Mouse (Mus musculus) kidney, embryonic 16.5 days (tissue): ENCODE data around the gene Cog6. TPM values are rescaled to one million over a fixed set of nuclear protein-coding genes. Genes with fewer than 3 reads are reported as not detected.
A peak's percentile ranks its signal among the peaks of the same experiment; 100 is the strongest.
"Not testable (repeated sequence)": the region's sequence is repeated elsewhere in the genome, so short reads cannot be mapped to it uniquely, and the experiment has no call there.

Experiments used
- ATAC-seq: fragments of 200-750 bp; cut with Nextera tagmentation; 2 replicates; pipeline ENCODE4 v1.8.0; 2017; ENCODE audit warnings: moderate TSS enrichment; ENCODE audit not compliant: low FRiP score, low TSS enrichment
- H3K27ac ChIP-seq: fragments of 300-500 bp; sonication (generic); 2 replicates; pipeline ENCODE4 v1.5.1; 2014; ENCODE audit warnings: low read length
- H3K27me3 ChIP-seq: fragments of 300-500 bp; sonication (generic); 2 replicates; pipeline ENCODE4 v1.6.1; 2014; ENCODE audit warnings: low read length, control low read depth, mixed read lengths; ENCODE audit not compliant: insufficient read depth
- H3K36me3 ChIP-seq: fragments of 300-500 bp; sonication (generic); 2 replicates; pipeline ENCODE4 v1.6.1; 2014; ENCODE audit warnings: low read length, control low read depth, mixed read lengths; ENCODE audit not compliant: insufficient read depth
- H3K4me1 ChIP-seq: fragments of 300-500 bp; sonication (generic); 2 replicates; pipeline ENCODE4 v1.6.1; 2014; ENCODE audit warnings: low read length, control low read depth, mixed read lengths; ENCODE audit not compliant: insufficient read depth
- H3K4me2 ChIP-seq: fragments of 300-500 bp; sonication (generic); replicated peaks from 2 replicates; pipeline ENCODE4 v1.6.1; 2014; ENCODE audit warnings: low read depth, low read length
- H3K4me3 ChIP-seq: fragments of 300-500 bp; sonication (generic); 2 replicates; pipeline ENCODE4 v1.5.1; 2014; ENCODE audit warnings: mild to moderate bottlenecking, low read length
- H3K9ac ChIP-seq: fragments of 300-500 bp; sonication (generic); replicated peaks from 2 replicates; pipeline ENCODE4 v1.6.1; 2014; ENCODE audit warnings: low read length
- H3K9me3 ChIP-seq: fragments of 300-500 bp; sonication (generic); 2 replicates; pipeline ENCODE4 v1.6.1; 2016; ENCODE audit warnings: low read length, control low read depth
- WGBS: fragments of 180-500 bp; shearing (Covaris S2); extraction: QIAGEN DNeasy Blood & Tissue Kit; methylation state at CpG from one replicate; pipeline ENCODE4 v1.1.7; 2014; 5-methylcytosine and 5-hydroxymethylcytosine counted together
- polyA plus RNA-seq: library from polyadenylated mRNA; unstranded; fragments of >200 nt; fragmentation: Nextera tagmentation; extraction: Ambion mirVana; gene quantifications from 2 replicates; pipeline ENCODE4 v1.2.1, GENCODE M21; 2015

Cog6 gene
- polyA plus RNA-seq, 1 experiment from 2014 or later: 53.3 TPM

- Histone ChIP-seq H3K9me3 (no peaks in the 10 kb centered on the region), H3K27me3 (no peaks in the 10 kb centered on the region), H3K27ac (no peak overlapping the region), H3K36me3 (peaks cover 23% of the 10 kb centered on the region), H3K9ac (no peak overlapping the region), H3K4me3 (no peak overlapping the region), H3K4me2 (no peak overlapping the region), H3K4me1 (peaks cover 13% of the 10 kb centered on the region)
- WGBS: 72% methylated on average over 3 of the region's 3 CpGs
- ATAC-seq: no peak
These were observed 17.0 kb downstream of the Cog6 start for GRCm38 (mm10) chr3:52999996-53000395.

DNA sequence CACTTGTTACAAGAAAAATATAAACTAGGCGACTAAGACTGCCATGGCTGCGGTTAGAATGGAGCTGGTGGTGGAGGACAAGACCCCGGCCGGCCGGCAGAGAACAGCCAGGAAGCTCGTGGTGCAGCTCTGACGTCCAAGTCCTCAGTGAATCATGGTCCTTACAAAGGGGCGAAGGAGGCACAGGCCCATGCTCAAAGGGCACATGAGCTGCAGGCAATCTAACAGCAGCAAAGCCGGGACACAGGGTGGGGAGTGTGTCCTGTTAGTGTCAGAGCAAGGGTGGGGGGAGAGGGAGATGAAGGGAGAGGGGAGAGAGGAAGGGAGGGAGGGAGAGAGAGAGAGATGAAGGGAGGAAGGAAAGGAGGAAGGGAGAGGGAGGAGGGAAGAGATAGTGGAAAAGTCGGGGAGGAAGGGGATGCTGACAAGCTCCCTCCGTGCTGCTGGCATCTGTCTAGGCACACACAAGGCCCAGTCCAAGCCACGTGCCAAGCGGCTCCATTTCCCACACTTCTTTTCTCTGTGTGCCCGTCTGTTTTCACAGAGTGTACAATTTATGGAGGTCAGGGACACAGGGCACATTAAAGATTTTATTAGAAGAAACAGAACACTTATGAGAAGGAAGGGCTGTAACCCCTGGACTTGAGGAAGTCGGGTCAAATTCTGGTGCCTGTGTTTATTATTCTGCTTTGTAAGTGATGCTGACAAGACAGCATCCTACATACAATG, 17.9 kb downstream of the Cog6 start:
- no peak overlapping the region for H3K4me3 ChIP-seq
- ATAC-seq: 0 out of 2 replicates have a peak, but pooled peaks have one; percentile 55
- no peak overlapping the region for H3K27ac ChIP-seq
- peaks cover 26% of the 10 kb centered on the region for H3K36me3 ChIP-seq
- H3K4me2 ChIP-seq: no peak overlapping the region
- H3K27me3 ChIP-seq: no peaks in the 10 kb centered on the region
- H3K9ac ChIP-seq: no peak overlapping the region
- WGBS: 30% methylated on average over 15 of the region's 15 CpGs
- peaks cover 13% of the 10 kb centered on the region for H3K4me1 ChIP-seq
- no peaks in the 10 kb centered on the region for H3K9me3 ChIP-seq

- peaks cover 13% of the 10 kb centered on the region for H3K4me1 ChIP-seq
- no peak overlapping the region for H3K9ac ChIP-seq
- no peak overlapping the region for H3K4me3 ChIP-seq
- no peak for ATAC-seq
- H3K9me3 ChIP-seq: no peaks in the 10 kb centered on the region
- WGBS: 79% methylated on average over 1 of the region's 1 CpGs
- H3K36me3 ChIP-seq: peaks cover 36% of the 10 kb centered on the region
- no peaks in the 10 kb centered on the region for H3K27me3 ChIP-seq
- H3K4me2 ChIP-seq: no peak overlapping the region
- no peak overlapping the region for H3K27ac ChIP-seq
These were observed 19.7 kb downstream of the Cog6 start for GRCm38 (mm10) chr3:52997381-52997780.

DNA sequence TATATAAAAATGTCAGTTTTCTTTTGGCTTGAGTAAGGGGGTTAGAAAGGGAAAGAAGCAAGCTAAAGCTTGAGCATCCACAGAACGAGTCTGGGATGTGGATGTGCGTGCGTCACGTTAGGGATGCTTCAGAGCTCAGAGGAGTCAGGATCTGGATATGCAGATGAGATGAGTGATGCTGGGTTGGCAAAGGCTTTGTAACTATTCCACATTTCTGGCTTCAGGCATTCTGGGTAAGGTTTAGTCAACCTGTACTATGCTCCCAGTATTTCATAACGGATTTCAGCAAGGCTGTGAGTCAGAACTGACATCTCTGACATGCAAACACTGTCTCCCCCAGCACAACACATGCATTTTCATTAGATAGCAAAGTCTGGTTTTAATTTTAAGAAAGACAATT, 20.4 kb downstream of the Cog6 start:
- Histone ChIP-seq H3K9me3 (no peaks in the 10 kb centered on the region), H3K4me3 (no peak overlapping the region), H3K4me1 (peaks cover 13% of the 10 kb centered on the region), H3K27ac (no peak overlapping the region), H3K36me3 (peaks cover 38% of the 10 kb centered on the region), H3K4me2 (no peak overlapping the region), H3K9ac (no peak overlapping the region), H3K27me3 (no peaks in the 10 kb centered on the region)
- no peak for ATAC-seq
- WGBS: 95% methylated on average over 5 of the region's 5 CpGs

- no peak for ATAC-seq
- Histone ChIP-seq H3K9me3 (no peaks in the 10 kb centered on the region), H3K36me3 (peaks cover 40% of the 10 kb centered on the region), H3K4me1 (peaks cover 10% of the 10 kb centered on the region), H3K9ac (no peak overlapping the region), H3K27ac (no peak overlapping the region), H3K4me3 (no peak overlapping the region), H3K4me2 (no peak overlapping the region), H3K27me3 (no peaks in the 10 kb centered on the region)
- WGBS: 77% methylated on average over 5 of the region's 5 CpGs
These were observed 22.4 kb downstream of the Cog6 start for GRCm38 (mm10) chr3:52994666-52995065.

DNA sequence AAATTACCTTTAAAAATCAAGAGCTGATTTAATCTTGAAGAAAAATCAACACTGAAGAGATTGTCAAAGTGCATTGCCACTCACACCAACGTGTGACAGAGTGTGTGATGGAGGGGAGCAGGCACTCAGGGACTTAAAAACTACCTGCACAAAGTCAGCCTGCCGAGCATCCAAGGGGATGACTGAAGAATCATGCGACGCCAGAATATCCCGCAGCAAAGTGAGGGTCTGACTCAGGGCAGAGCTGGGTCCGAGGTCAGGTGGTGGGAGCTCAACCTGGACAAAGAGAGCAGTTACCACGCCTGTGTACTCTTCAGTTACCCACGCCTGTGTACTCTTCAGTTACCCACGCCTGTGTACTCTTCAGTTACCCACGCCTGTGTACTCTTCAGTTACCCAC, 23.7 kb downstream of the Cog6 start:
- 89% methylated on average over 10 of the region's 10 CpGs for WGBS
- no peak for ATAC-seq
- Histone ChIP-seq H3K9ac (no peak overlapping the region), H3K27ac (no peak overlapping the region), H3K9me3 (no peaks in the 10 kb centered on the region), H3K27me3 (no peaks in the 10 kb centered on the region), H3K36me3 (peaks cover 49% of the 10 kb centered on the region), H3K4me3 (no peak overlapping the region), H3K4me1 (no peaks in the 10 kb centered on the region; the same call in 1 of the 2 replicates), H3K4me2 (no peak overlapping the region)

DNA sequence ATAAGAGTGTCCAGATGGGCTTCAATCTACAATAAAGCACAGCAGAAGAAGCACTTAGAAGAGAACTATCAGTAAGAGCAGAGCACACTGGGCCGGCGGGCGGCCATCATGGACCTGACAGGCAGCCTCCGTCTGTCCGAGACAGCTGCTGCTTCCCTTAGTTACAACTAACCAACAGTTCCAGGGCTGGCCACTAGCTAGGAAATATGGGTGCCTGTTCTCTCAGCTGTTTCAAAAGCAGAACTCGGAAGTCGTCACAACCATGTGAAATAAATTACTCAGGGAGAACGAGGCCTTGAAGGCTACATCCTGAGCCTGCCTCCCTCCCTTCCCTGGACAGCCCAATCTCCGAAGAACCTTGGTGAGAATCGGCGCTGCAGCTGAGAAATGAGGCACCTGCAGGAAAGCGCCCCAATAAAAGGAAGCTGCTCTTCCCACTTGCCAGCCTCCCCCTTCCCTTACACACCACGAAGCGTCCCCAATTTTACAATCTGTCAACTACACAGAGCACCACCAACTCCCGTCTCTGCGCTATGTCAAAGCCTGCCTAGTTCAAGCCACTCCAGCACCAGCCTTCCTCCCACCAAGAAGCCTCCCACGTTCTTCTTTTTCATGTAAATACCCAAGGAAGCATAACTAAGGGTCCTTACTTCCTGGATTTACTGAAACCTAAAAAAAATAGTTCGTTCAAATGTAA, 26.8 kb downstream of the Cog6 start:
- H3K36me3 ChIP-seq: peaks cover 42% of the 10 kb centered on the region
- ATAC-seq: peak; percentile 19; the same call in 1 of the 2 replicates
- WGBS: 32% methylated on average over 18 of the region's 18 CpGs
- H3K27me3 ChIP-seq: no peaks in the 10 kb centered on the region
- H3K4me1 ChIP-seq: no peaks in the 10 kb centered on the region; the same call in 1 of the 2 replicates
- H3K9ac ChIP-seq: no peak overlapping the region
- H3K4me3 ChIP-seq: no peak overlapping the region
- H3K9me3 ChIP-seq: no peaks in the 10 kb centered on the region
- no peak overlapping the region for H3K27ac ChIP-seq
- peak overlapping the region; percentile 14; the same call in 1 of the 2 replicates for H3K4me2 ChIP-seq

DNA sequence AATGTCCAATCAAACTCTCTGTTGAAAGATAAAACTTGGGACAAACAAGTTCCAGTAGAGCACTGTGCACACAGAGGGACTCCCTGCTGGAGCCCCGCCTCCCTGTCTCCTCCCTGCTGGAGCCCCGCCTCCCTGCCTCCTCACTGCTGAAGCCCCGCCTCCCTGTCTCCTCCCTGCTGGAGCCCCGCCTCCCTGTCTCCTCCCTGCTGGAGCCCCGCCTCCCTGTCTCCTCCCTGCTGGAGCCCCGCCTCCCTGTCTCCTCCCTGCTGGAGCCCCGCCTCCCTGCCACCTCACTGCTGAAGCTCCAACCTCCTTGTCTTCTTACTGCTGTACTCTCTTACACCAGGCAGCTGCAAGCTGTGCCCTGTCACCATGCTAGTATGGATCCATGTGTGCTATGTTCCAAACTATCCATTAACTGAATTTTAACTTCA, 31.5 kb downstream of the Cog6 start:
- H3K4me3 ChIP-seq, H3K9ac ChIP-seq, H3K27me3 ChIP-seq, H3K4me2 ChIP-seq, ATAC-seq, H3K4me1 ChIP-seq, H3K9me3 ChIP-seq, H3K27ac ChIP-seq: not testable (repeated sequence)
- H3K36me3 ChIP-seq: peaks cover 27% of the 10 kb centered on the region
- 76% methylated on average over 3 of the region's 7 CpGs for WGBS

GRCm38 (mm10) chr3:52983772-52984171, 33.3 kb downstream of the Cog6 start:
- Histone ChIP-seq H3K27me3 (no peaks in the 10 kb centered on the region), H3K36me3 (peaks cover 17% of the 10 kb centered on the region), H3K4me2 (no peak overlapping the region), H3K9me3 (no peaks in the 10 kb centered on the region), H3K9ac (no peak overlapping the region), H3K4me1 (no peaks in the 10 kb centered on the region), H3K4me3 (no peak overlapping the region), H3K27ac (no peak overlapping the region)
- ATAC-seq: no peak
- WGBS: 91% methylated on average over 3 of the region's 3 CpGs

DNA sequence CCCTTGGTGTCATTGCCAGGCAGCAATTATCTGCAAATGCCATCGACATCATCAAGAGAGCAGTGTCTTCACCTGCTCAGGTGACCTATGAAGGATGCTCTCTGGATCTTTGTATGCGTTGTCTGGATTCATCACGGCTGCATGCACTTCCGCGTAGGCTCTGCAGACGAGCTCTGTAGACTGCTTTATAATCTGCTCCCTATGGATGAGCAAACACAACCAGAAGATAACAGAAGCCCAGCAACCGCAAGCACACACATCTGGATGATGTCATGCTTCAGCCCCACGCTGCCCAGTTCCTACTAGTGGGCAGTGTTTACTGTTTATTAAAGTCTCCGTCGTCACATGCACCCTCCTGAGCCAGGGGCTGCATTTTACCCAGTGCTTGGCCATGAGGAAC, 34.0 kb downstream of the Cog6 start:
- no peak overlapping the region for H3K4me2 ChIP-seq
- H3K9ac ChIP-seq: no peak overlapping the region
- no peaks in the 10 kb centered on the region for H3K9me3 ChIP-seq
- H3K27ac ChIP-seq: no peak overlapping the region
- no peak overlapping the region for H3K4me3 ChIP-seq
- no peak for ATAC-seq
- no peaks in the 10 kb centered on the region for H3K4me1 ChIP-seq
- H3K27me3 ChIP-seq: no peaks in the 10 kb centered on the region
- peaks cover 12% of the 10 kb centered on the region for H3K36me3 ChIP-seq
- 89% methylated on average over 10 of the region's 10 CpGs for WGBS
